Mouse (Mus musculus) midbrain, embryonic 11.5 days (tissue): ENCODE data around the gene Nt5c1a. TPM values are rescaled to one million over a fixed set of nuclear protein-coding genes. Genes with fewer than 3 reads are reported as not detected.

Source experiments
- ATAC-seq: fragments of 200-750 bp; cut with Nextera tagmentation; 2 replicates; pipeline ENCODE4 v1.8.0; 2017; ENCODE audit warnings: moderate TSS enrichment, moderate library complexity; ENCODE audit not compliant: low FRiP score
- DNase-seq: peaks from one replicate; pipeline ENCODE4 v3.0.0; 2015; ENCODE audit warnings: low spot score; ENCODE audit errors: missing footprints
- H3K27ac ChIP-seq: fragments of 300-500 bp; sonication (generic); 2 replicates; pipeline ENCODE4 v1.5.1; 2014; ENCODE audit warnings: low read depth, low read length
- H3K27me3 ChIP-seq: fragments of 300-500 bp; sonication (generic); 2 replicates; pipeline ENCODE4 v1.6.1; 2014; ENCODE audit warnings: mild to moderate bottlenecking, low read length, moderate library complexity, mixed read lengths; ENCODE audit not compliant: control insufficient read depth, insufficient read depth
- H3K36me3 ChIP-seq: fragments of 300-500 bp; sonication (generic); 2 replicates; pipeline ENCODE4 v1.6.1; 2014; ENCODE audit warnings: mild to moderate bottlenecking, low read length, moderate library complexity, mixed read lengths; ENCODE audit not compliant: control insufficient read depth, insufficient read depth
- H3K4me1 ChIP-seq: fragments of 300-500 bp; sonication (generic); 2 replicates; pipeline ENCODE4 v1.6.1; 2014; ENCODE audit warnings: low read length; ENCODE audit not compliant: control insufficient read depth, insufficient read depth
- H3K4me2 ChIP-seq: fragments of 300-500 bp; sonication (generic); 2 replicates; pipeline ENCODE4 v1.6.1; 2014; ENCODE audit warnings: mild to moderate bottlenecking, moderate library complexity
- H3K4me3 ChIP-seq: fragments of 300-500 bp; sonication (generic); 2 replicates; pipeline ENCODE4 v1.5.1; 2014; ENCODE audit warnings: low read depth, low read length
- H3K9ac ChIP-seq: fragments of 300-500 bp; sonication (generic); 2 replicates; pipeline ENCODE4 v1.6.1; 2014; ENCODE audit warnings: low read length
- H3K9me3 ChIP-seq: fragments of 300-500 bp; sonication (generic); 2 replicates; pipeline ENCODE4 v1.6.1; 2016; ENCODE audit warnings: low read length; ENCODE audit not compliant: control insufficient read depth
- WGBS: fragments of 180-500 bp; shearing (Covaris S2); extraction: QIAGEN DNeasy Blood & Tissue Kit; methylation state at CpG from one replicate; pipeline ENCODE4 v1.1.7; 2014; 5-methylcytosine and 5-hydroxymethylcytosine counted together
- polyA plus RNA-seq: library from polyadenylated mRNA; unstranded; fragments of >200 nt; fragmentation: Nextera tagmentation; extraction: Ambion mirVana; gene quantifications from 2 replicates; pipeline ENCODE4 v1.2.1, GENCODE M21; 2014

Nt5c1a gene
- polyA plus RNA-seq, 1 experiment from 2014 or later, result not detected

- Histone ChIP-seq H3K27me3 (no peaks in the 10 kb centered on the region), H3K9me3 (no peaks in the 10 kb centered on the region), H3K9ac (no peak overlapping the region), H3K27ac (no peak overlapping the region), H3K4me2 (no peak overlapping the region), H3K4me1 (no peaks in the 10 kb centered on the region), H3K4me3 (no peak overlapping the region), H3K36me3 (no peaks in the 10 kb centered on the region)
- 22% methylated on average over 5 of the region's 5 CpGs for WGBS
- DNase-seq, result no peak
- peak; percentile 38; the same call in 1 of the 2 replicates for ATAC-seq
These were observed 53.3 kb downstream of the Nt5c1a start for GRCm38 (mm10) chr4:123254617-123255016.

GRCm38 (mm10) chr4:123260071-123260746 lies 58.9 kb downstream of the Nt5c1a start:
- no peak for DNase-seq

GRCm38 (mm10) chr4:123261721-123262401 lies 60.6 kb downstream of the Nt5c1a start, which contains the start of gene Pabpc4:
Gene Pabpc4 (plus strand): TSS chr4:123262351.
- no peak for DNase-seq
- Histone ChIP-seq H3K4me3 (no peak within 1 kb of the TSS), H3K27ac (no peak within 1 kb of the TSS), H3K27me3 (no peaks in the 10 kb centered on the region), H3K9ac (no peak within 1 kb of the TSS), H3K9me3 (no peaks in the 10 kb centered on the region), H3K4me1 (no peaks in the 10 kb centered on the region), H3K4me2 (no peak within 1 kb of the TSS), H3K36me3 (no peaks in the 10 kb centered on the region)
- ATAC-seq, result no peak
- 79% methylated on average over 5 of the region's 5 CpGs for WGBS

More at GRCm38 (mm10) chr4:123260071-123260746, 58.9 kb downstream of the Nt5c1a start:
- no peak for ATAC-seq
- H3K9ac ChIP-seq, result no peak overlapping the region
- no peak overlapping the region for H3K4me3 ChIP-seq
- H3K4me1 ChIP-seq, result no peaks in the 10 kb centered on the region
- no peak overlapping the region for H3K27ac ChIP-seq
- WGBS, result 54% methylated on average over 8 of the region's 8 CpGs
- H3K4me2 ChIP-seq, result no peak overlapping the region
- no peaks in the 10 kb centered on the region for H3K36me3 ChIP-seq
- H3K9me3 ChIP-seq, result no peaks in the 10 kb centered on the region
- no peaks in the 10 kb centered on the region for H3K27me3 ChIP-seq

Other genes with a start within 250 kb of the Nt5c1a start
- 22.8 and 27.2 TPM in 2 replicates for gene Mfsd2a, start 240.3 kb upstream of the Nt5c1a start, polyA plus RNA-seq
- gene Mycl, start 205.9 kb upstream of the Nt5c1a start, polyA plus RNA-seq, result 106 and 108 TPM in 2 replicates
- gene Trit1, start 184.9 kb upstream of the Nt5c1a start, polyA plus RNA-seq, result 26.8 and 29.0 TPM in 2 replicates
- 0.15 and 0.30 TPM in 2 replicates for gene Bmp8b, start 96.3 kb upstream of the Nt5c1a start, polyA plus RNA-seq
- gene Oxct2b, start 85.2 kb upstream of the Nt5c1a start, polyA plus RNA-seq, result 0.18 TPM in 1 of 2 replicates, not detected in the other
- 119 and 126 TPM in 2 replicates for gene Ppie, start 61.6 kb upstream of the Nt5c1a start, polyA plus RNA-seq
- gene Hpcal4, start 18.3 kb upstream of the Nt5c1a start, polyA plus RNA-seq, result 0.38 and 0.94 TPM in 2 replicates
- gene Heyl, start 32.1 kb downstream of the Nt5c1a start, polyA plus RNA-seq, result 6.8 and 7.7 TPM in 2 replicates
- 29.6 and 40.4 TPM in 2 replicates for gene Pabpc4, start 60.8 kb downstream of the Nt5c1a start, polyA plus RNA-seq
- not detected in 2 replicates for gene Oxct2a, start 122.1 kb downstream of the Nt5c1a start, polyA plus RNA-seq
- 0.14 TPM in 1 of 2 replicates, not detected in the other for gene Bmp8a, start 141.7 kb downstream of the Nt5c1a start, polyA plus RNA-seq